Mouse (Mus musculus): ENCODE data around the gene Dock9. TPM values are rescaled to one million over a fixed set of nuclear protein-coding genes. Genes with fewer than 3 reads are reported as not detected.
A peak's percentile ranks its signal among the peaks of the same experiment; 100 is the strongest.
"Not testable (repeated sequence)": the region's sequence is repeated elsewhere in the genome, so short reads cannot be mapped to it uniquely, and the experiment has no call there.

Gene Dock9
- polyA plus RNA-seq, 1 experiment from 2014 or later, result 5.4 TPM

- Histone ChIP-seq H3K4me2 (replicated peaks) (peak overlapping the region; percentile 19; the same call in 1 of the 2 replicates), H3K9ac (replicated peaks) (no peak overlapping the region), H3K9me3 (no peaks in the 10 kb centered on the region), H3K27me3 (0 out of 2 replicates have a peak, but pooled peaks cover 2% of the 10 kb centered on the region), H3K4me3 (0 out of 2 replicates have a peak overlapping the region, but pooled peaks have one; percentile 2), H3K27ac (replicated peaks) (no peak overlapping the region), H3K4me1 (0 out of 2 replicates have a peak, but pooled peaks cover 9% of the 10 kb centered on the region), H3K36me3 (no peaks in the 10 kb centered on the region)
- 20% methylated on average over 6 of the region's 6 CpGs for WGBS
- ATAC-seq (ENCODE audit: low FRiP score, low read depth), result peak; percentile 69
Measured at GRCm38 (mm10) chr14:121731688-121732168, 65.9 kb downstream of the Dock9 start.

- ATAC-seq (ENCODE audit: low FRiP score, low read depth), result peak; percentile 32; the same call in 1 of the 2 replicates
- WGBS, result 74% methylated on average over 3 of the region's 3 CpGs
- no peak overlapping the region for H3K4me2 ChIP-seq (replicated peaks)
Measured at GRCm38 (mm10) chr14:121730966-121731365, 66.7 kb downstream of the Dock9 start.

DNA sequence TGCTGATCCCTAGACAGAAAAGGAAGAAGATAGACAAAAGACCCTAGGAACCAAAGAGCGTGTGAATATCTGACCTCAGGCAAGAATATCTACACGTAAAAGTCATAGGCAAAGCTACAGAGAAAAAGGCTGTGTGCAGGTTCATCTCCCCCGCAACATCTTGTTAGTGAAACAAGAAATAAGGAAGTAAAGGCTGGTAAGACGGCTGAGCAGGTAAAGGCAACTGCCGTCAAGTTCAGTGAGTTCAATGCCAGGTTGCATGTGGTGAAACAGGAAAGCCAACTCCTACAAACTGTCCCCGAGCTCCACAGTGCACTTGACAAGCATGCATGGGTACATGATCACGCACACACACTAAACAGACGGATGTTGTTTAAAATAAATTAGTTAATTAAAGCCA is 69.6 kb downstream of the Dock9 start:
- 84% methylated on average over 8 of the region's 8 CpGs for WGBS
- no peak for ATAC-seq (ENCODE audit: low FRiP score, low read depth)
- Histone ChIP-seq H3K9me3 (no peaks in the 10 kb centered on the region), H3K27me3 (no peaks in the 10 kb centered on the region), H3K27ac (replicated peaks) (no peak overlapping the region), H3K4me1 (peaks cover 10% of the 10 kb centered on the region; the same call in 1 of the 2 replicates), H3K36me3 (no peaks in the 10 kb centered on the region), H3K9ac (replicated peaks) (no peak overlapping the region), H3K4me3 (no peak overlapping the region), H3K4me2 (replicated peaks) (no peak overlapping the region)

More at GRCm38 (mm10) chr14:121730966-121731365, 66.7 kb downstream of the Dock9 start:
- Histone ChIP-seq H3K36me3 (no peaks in the 10 kb centered on the region), H3K9ac (replicated peaks) (no peak overlapping the region), H3K27me3 (no peaks in the 10 kb centered on the region), H3K9me3 (no peaks in the 10 kb centered on the region), H3K27ac (replicated peaks) (no peak overlapping the region), H3K4me3 (no peak overlapping the region), H3K4me1 (0 out of 2 replicates have a peak, but pooled peaks cover 9% of the 10 kb centered on the region)

DNA sequence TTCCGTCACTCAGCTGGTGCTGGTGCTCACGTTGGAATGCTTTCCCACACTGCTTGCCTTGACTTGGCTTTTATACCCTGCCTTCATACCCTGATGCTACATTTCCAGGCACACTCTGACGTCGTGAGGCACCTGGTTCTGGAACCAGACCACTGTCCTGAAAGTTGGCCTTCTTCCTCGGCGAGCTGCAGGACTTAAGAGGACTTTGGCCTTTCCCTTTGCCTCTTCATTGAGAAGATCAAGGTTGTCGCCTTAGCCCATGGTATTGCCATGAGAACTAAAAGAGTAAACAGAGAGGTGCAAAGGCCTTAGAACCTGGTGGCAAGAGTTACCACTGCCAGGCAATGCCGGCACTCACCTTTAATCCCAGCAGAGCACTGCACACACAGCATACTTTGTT is 73.1 kb downstream of the Dock9 start:
- H3K36me3 ChIP-seq, result no peaks in the 10 kb centered on the region
- H3K4me3 ChIP-seq, result no peak overlapping the region
- peaks cover 5% of the 10 kb centered on the region; the same call in 1 of the 2 replicates for H3K4me1 ChIP-seq
- WGBS, result 86% methylated on average over 8 of the region's 8 CpGs
- ATAC-seq (ENCODE audit: low FRiP score, low read depth), result no peak
- H3K27ac ChIP-seq (replicated peaks), result no peak overlapping the region
- H3K27me3 ChIP-seq, result no peaks in the 10 kb centered on the region
- no peak overlapping the region for H3K4me2 ChIP-seq (replicated peaks)
- no peak overlapping the region for H3K9ac ChIP-seq (replicated peaks)
- no peaks in the 10 kb centered on the region for H3K9me3 ChIP-seq

DNA sequence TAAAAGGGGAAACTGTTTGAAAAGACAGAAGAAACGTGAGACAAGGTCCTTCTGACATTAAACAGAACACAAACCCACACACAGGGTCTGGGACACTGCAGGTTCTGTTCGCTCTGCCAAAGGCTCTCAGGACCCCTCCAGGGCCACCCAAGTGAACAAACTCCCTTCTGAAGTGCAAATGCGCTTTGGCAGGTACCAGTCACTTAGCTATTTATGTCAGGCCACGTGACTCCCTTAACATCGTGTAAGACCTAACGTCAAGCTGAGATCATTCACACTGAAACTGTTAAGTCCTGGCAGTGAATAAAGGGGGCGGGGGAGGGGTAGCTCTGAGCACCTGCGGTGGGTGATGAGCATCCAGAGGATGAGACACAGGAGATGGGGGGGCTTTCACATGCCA is 74.9 kb downstream of the Dock9 start:
- Histone ChIP-seq H3K36me3 (no peaks in the 10 kb centered on the region), H3K27me3 (no peaks in the 10 kb centered on the region), H3K4me1 (peaks cover 5% of the 10 kb centered on the region; the same call in 1 of the 2 replicates), H3K9ac (replicated peaks) (no peak overlapping the region), H3K9me3 (no peaks in the 10 kb centered on the region), H3K4me3 (no peak overlapping the region), H3K4me2 (replicated peaks) (no peak overlapping the region), H3K27ac (replicated peaks) (no peak overlapping the region)
- no peak for ATAC-seq (ENCODE audit: low FRiP score, low read depth)
- 23% methylated on average over 8 of the region's 8 CpGs for WGBS

DNA sequence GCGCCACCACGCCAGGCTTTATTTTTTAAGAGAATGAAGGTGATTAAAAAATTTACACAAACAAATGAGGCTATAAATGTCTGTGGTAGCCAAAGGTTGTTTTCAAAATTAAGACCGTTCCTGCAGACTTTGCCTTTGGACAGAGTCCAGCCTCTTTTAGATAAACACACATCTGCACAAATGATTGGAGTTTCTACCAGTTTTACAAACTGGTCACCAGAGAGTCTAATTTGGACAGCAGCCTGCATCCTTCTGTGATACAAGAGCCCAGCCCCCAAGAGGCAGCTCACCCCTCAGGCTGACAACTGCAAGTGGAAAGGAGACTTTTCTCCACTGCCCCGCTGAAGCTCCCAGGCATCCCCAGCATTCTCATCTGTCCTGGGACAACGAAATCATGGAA is 76.2 kb downstream of the Dock9 start:
- Histone ChIP-seq H3K4me2 (replicated peaks) (no peak overlapping the region), H3K4me3 (no peak overlapping the region), H3K27ac (replicated peaks) (no peak overlapping the region), H3K36me3 (no peaks in the 10 kb centered on the region), H3K27me3 (no peaks in the 10 kb centered on the region), H3K9ac (replicated peaks) (no peak overlapping the region), H3K4me1 (peaks cover 5% of the 10 kb centered on the region; the same call in 1 of the 2 replicates), H3K9me3 (no peaks in the 10 kb centered on the region)
- whole genome bisulfite sequencing, result 91% methylated on average over 5 of the region's 5 CpGs
- no peak for ATAC-seq (ENCODE audit: low FRiP score, low read depth)

GRCm38 (mm10) chr14:121719638-121720601 is 77.7 kb downstream of the Dock9 start:
- no peak overlapping the region for H3K9ac ChIP-seq (replicated peaks)
- peaks cover 5% of the 10 kb centered on the region; the same call in 1 of the 2 replicates for H3K4me1 ChIP-seq
- H3K4me3 ChIP-seq, result no peak overlapping the region
- H3K27ac ChIP-seq (replicated peaks), result no peak overlapping the region
- no peak overlapping the region for H3K4me2 ChIP-seq (replicated peaks)
- no peak for ATAC-seq (ENCODE audit: low FRiP score, low read depth)
- no peaks in the 10 kb centered on the region for H3K27me3 ChIP-seq
- no peaks in the 10 kb centered on the region for H3K9me3 ChIP-seq
- H3K36me3 ChIP-seq, result no peaks in the 10 kb centered on the region
- WGBS, result 87% methylated on average over 9 of the region's 9 CpGs

- not testable (repeated sequence) for H3K4me3 ChIP-seq; H3K27ac ChIP-seq (replicated peaks); H3K9me3 ChIP-seq; ATAC-seq (ENCODE audit: low FRiP score, low read depth); H3K9ac ChIP-seq (replicated peaks); H3K36me3 ChIP-seq; H3K27me3 ChIP-seq; H3K4me2 ChIP-seq (replicated peaks)
- 74% methylated on average over 3 of the region's 3 CpGs for WGBS
- H3K4me1 ChIP-seq, result peaks cover 27% of the 10 kb centered on the region
Measured at GRCm38 (mm10) chr14:121714799-121715198, 82.8 kb downstream of the Dock9 start.

DNA sequence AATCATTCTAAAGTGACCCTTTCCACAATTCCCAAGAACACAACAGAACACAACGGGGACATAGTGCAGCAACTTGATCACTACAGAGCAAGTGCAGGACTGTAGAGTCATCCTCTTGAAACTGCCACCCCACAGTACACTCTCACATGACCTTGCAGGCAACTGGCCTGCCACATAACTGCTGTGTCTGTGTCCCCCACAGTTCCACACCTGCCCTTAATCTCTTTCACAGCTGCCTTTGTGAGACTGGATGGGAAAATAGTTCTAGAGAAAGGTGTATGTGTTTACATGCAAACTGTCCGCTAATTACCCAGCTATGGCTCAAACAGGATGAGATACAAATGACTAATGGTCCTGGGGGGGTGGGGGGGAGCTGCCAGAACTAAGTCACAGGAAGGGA is 83.4 kb downstream of the Dock9 start:
- no peak for ATAC-seq (ENCODE audit: low FRiP score, low read depth)
- H3K27me3 ChIP-seq, result peaks cover 13% of the 10 kb centered on the region; the same call in 1 of the 2 replicates
- H3K4me3 ChIP-seq, result no peak overlapping the region
- peaks cover 27% of the 10 kb centered on the region for H3K4me1 ChIP-seq
- 58% methylated on average over 2 of the region's 2 CpGs for WGBS
- H3K9me3 ChIP-seq, result no peaks in the 10 kb centered on the region
- H3K9ac ChIP-seq (replicated peaks), result no peak overlapping the region
- H3K27ac ChIP-seq (replicated peaks), result peak overlapping the region; percentile 70
- H3K4me2 ChIP-seq (replicated peaks), result no peak overlapping the region
- H3K36me3 ChIP-seq, result no peaks in the 10 kb centered on the region

- H3K4me1 ChIP-seq, result peaks cover 27% of the 10 kb centered on the region
- H3K4me2 ChIP-seq (replicated peaks), result peak overlapping the region; percentile 21; the same call in 1 of the 2 replicates
- ATAC-seq (ENCODE audit: low FRiP score, low read depth), result 0 out of 2 replicates have a peak, but pooled peaks have one; percentile 54
- peak overlapping the region; percentile 70 for H3K27ac ChIP-seq (replicated peaks)
- no peak overlapping the region for H3K9ac ChIP-seq (replicated peaks)
- 31% methylated on average over 4 of the region's 4 CpGs for WGBS
- no peak overlapping the region for H3K4me3 ChIP-seq
- no peaks in the 10 kb centered on the region for H3K36me3 ChIP-seq
- H3K9me3 ChIP-seq, result no peaks in the 10 kb centered on the region
- H3K27me3 ChIP-seq, result peaks cover 13% of the 10 kb centered on the region; the same call in 1 of the 2 replicates
Measured at GRCm38 (mm10) chr14:121713830-121714197, 83.8 kb downstream of the Dock9 start.

DNA sequence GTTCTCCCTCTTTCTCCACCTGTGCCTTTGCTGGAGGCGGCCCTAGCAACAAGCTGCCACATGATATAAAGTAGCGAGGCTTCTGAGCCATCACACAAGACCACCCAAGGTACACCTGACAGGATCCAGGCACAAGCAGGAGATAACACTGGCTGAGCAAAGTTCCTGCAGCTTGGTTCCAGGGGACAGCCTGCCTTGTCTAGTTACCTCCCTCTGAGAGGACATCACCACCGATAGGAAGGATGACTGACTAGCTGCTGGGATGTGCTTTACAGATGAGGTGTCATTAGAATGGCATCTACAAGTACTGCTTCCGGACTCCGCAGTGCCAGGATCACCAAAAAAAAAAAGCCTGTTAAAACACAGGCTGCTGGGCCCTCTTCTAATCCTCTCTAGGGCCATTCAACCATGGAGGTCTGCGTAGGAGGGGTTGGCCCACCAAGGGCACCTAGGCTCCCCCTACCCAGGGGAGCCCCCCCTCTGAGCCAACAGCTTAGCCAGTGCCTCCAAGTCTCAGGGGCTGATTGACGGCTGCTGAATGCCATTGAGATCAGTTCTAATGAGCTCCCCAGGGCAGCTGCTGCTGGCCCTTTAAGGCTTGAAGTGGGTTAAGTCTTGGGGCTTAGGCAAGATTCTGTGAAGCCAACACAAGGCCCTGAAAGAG is 84.3 kb downstream of the Dock9 start:
- 6% methylated on average over 7 of the region's 7 CpGs for WGBS
- peaks cover 13% of the 10 kb centered on the region; the same call in 1 of the 2 replicates for H3K27me3 ChIP-seq
- no peak overlapping the region for H3K9ac ChIP-seq (replicated peaks)
- peak; percentile 88 for ATAC-seq (ENCODE audit: low FRiP score, low read depth)
- H3K4me3 ChIP-seq, result no peak overlapping the region
- no peaks in the 10 kb centered on the region for H3K9me3 ChIP-seq
- H3K27ac ChIP-seq (replicated peaks), result peak overlapping the region; percentile 70
- H3K4me2 ChIP-seq (replicated peaks), result peak overlapping the region; percentile 21; the same call in 1 of the 2 replicates
- peaks cover 28% of the 10 kb centered on the region for H3K4me1 ChIP-seq
- H3K36me3 ChIP-seq, result no peaks in the 10 kb centered on the region
